Mouse (Mus musculus) stomach, postnatal 0 days (tissue): Measurements from ENCODE around the gene Trappc12.

Source experiments
- CTCF ChIP-seq: IDR thresholded peaks from 2 replicates; pipeline ENCODE4 v1.5.1; 2016; ENCODE audit warnings: antibody characterized with exemption, low read depth, mild to moderate bottlenecking, moderate library complexity
- EP300 ChIP-seq: optimal IDR thresholded peaks from 2 replicates; pipeline ENCODE3; 2016; ENCODE audit warnings: antibody characterized with exemption

GRCm38 (mm10) chr12:28727061-28727460 lies 23.2 kb downstream of the Trappc12 start:
- TF ChIP-seq CTCF (no peak), EP300 (no peak)
